Mouse (Mus musculus): ENCODE measurements around the gene Dbn1. TPM values are rescaled to one million over a fixed set of nuclear protein-coding genes. Genes with fewer than 3 reads are reported as not detected.
"Not testable (repeated sequence)": the region's sequence is repeated elsewhere in the genome, so short reads cannot be mapped to it uniquely, and the experiment has no call there.

The Dbn1 gene
- polyA plus RNA-seq, 1 experiment from 2014 or later = 406 TPM

DNA sequence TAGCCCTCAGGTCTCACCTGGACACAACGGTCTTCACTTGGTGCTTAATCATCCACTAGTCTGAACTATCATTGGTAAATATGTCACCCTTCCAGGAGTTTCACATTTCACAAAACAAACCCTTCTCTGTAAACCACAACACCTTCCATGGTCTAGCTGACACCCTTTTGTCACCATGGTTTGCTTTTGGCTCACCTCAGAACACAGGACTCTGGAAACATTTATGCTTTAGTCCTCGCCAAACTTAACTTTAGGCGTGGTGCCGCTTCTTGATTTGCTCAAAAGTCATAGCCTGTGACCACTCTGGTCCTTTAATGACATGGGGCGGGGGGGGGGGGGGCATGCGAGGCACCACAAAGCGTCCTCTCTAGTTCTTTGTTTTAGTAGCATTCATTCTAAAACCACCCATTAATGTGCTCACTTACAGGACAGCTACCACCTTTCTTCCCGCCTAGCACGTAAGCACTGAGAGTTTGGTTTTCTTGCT lies 44.1 kb downstream of the Dbn1 start:
- H3K36me3 ChIP-seq (replicated peaks; ENCODE audit: control insufficient read depth, insufficient read depth) = no peaks in the 10 kb centered on the region
- 46% methylated on average over 9 of the region's 9 CpGs for WGBS
- H3K27me3 ChIP-seq (ENCODE audit: control insufficient read depth, insufficient read depth, low read length) = no peaks in the 10 kb centered on the region
- peak overlapping the region; percentile 70 for H3K4me3 ChIP-seq (replicated peaks; ENCODE audit: low read length)
- DNase-seq (ENCODE audit: low spot score) = no peak
- no peak for ATAC-seq (ENCODE audit: low FRiP score)
- H3K9me3 ChIP-seq (ENCODE audit: control insufficient read depth, low read length) = no peaks in the 10 kb centered on the region
- peak overlapping the region; percentile 69 for H3K4me2 ChIP-seq (replicated peaks)
- H3K4me1 ChIP-seq (replicated peaks; ENCODE audit: control insufficient read depth, insufficient read depth, low read length) = peaks cover 18% of the 10 kb centered on the region
- H3K9ac ChIP-seq = peak overlapping the region; percentile 67
- H3K27ac ChIP-seq = peak overlapping the region; percentile 95

DNA sequence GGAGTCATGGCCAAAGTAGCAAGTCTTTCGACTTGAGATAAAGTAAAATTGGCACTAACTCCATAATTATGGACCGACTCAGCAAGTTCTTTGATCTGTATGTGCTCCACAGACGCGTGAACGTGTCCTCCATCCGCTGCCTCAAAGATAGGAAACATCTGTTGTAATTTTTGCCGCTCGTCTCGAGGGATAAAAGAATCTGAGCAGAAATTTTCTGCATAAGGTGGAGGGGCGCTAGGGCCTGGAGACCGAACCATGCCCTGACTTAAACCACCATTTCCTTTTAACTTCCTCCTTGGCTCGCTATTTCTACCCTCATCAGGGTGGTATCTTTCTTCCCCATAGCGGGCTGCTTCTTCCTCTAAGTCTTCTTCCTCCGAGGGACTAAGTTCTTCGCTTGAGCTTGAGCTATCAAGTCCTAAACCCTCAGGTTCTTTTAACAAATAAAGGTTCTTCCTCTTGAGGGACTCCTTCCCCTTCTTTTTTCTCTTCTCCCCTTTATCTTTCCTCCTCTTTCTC lies 50.7 kb downstream of the Dbn1 start:
- ATAC-seq (ENCODE audit: low FRiP score); DNase-seq (ENCODE audit: low spot score); H3K9ac ChIP-seq; H3K27ac ChIP-seq; H3K9me3 ChIP-seq (ENCODE audit: control insufficient read depth, low read length); H3K4me3 ChIP-seq (replicated peaks; ENCODE audit: low read length); H3K4me1 ChIP-seq (replicated peaks; ENCODE audit: control insufficient read depth, insufficient read depth, low read length); H3K36me3 ChIP-seq (replicated peaks; ENCODE audit: control insufficient read depth, insufficient read depth); H3K4me2 ChIP-seq (replicated peaks); H3K27me3 ChIP-seq (ENCODE audit: control insufficient read depth, insufficient read depth, low read length): not testable (repeated sequence)
- 88% methylated on average over 14 of the region's 15 CpGs for WGBS

DNA sequence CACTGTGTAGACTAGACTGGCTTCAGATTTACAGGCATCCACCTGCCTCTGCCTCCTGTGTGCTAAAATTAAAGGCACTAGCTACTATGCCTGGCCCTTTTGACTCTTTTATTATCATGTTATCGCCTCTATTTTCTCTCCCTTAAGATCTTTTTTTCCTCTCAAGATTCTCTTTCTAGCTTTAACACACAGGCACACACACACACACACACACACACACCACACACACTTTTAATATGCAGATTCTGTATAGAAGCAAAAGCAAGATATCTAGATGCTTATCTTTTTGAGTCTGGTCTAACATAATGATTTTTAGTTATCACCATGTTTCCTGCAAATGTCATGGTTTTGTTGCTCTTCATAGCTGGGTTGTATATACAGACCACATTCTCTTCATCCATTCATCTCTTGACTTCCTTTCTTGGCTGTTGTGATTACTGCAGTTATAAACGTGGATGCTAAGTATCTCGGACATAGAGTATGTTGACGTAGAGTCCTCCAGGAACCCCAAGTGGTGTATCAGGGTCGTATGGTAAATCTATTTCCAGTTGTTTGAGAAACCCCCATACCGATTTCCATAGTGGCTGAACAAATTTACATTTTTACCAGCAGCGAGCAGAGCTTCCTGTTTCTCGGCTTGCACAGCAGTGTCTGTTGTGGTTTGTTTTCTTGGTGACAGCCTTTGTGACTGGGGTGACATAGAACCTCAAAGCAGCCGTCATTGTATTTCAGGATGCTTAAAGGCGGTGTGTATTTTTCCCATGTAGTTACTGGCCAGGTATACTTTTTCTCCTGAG lies 55.8 kb downstream of the Dbn1 start:
- H3K36me3 ChIP-seq (replicated peaks; ENCODE audit: control insufficient read depth, insufficient read depth) = no peaks in the 10 kb centered on the region
- no peak overlapping the region for H3K9ac ChIP-seq
- no peaks in the 10 kb centered on the region for H3K9me3 ChIP-seq (ENCODE audit: control insufficient read depth, low read length)
- H3K27ac ChIP-seq = no peak overlapping the region
- ATAC-seq (ENCODE audit: low FRiP score) (no peak), DNase-seq (ENCODE audit: low spot score) (no peak)
- H3K4me3 ChIP-seq (replicated peaks; ENCODE audit: low read length) = no peak overlapping the region
- H3K4me2 ChIP-seq (replicated peaks) = no peak overlapping the region
- no peaks in the 10 kb centered on the region for H3K4me1 ChIP-seq (replicated peaks; ENCODE audit: control insufficient read depth, insufficient read depth, low read length)
- no peaks in the 10 kb centered on the region for H3K27me3 ChIP-seq (ENCODE audit: control insufficient read depth, insufficient read depth, low read length)
- 79% methylated on average over 10 of the region's 10 CpGs for WGBS

DNA sequence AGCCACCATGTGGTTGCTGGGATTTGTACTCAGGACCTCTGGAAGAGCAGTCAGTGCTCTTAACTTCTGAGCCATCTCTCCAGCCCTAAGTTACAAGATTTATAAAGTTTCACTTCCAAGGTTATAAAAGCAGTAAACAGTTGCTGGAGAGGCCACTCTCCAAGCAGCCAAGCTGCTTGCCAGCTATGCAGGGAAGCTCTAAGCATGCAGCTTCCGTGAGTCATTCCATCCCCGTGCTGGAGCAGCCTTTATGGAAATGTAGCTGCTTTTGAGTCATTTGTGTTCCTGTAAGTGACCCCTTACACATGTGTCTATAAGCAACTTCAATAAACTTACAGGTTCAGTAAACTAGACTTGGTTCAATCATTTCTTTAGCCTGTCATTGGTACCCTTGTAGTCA lies 57.3 kb downstream of the Dbn1 start:
- H3K4me3 ChIP-seq (replicated peaks; ENCODE audit: low read length) = no peak overlapping the region
- no peaks in the 10 kb centered on the region for H3K4me1 ChIP-seq (replicated peaks; ENCODE audit: control insufficient read depth, insufficient read depth, low read length)
- 91% methylated on average over 2 of the region's 2 CpGs for WGBS
- no peak overlapping the region for H3K9ac ChIP-seq
- no peaks in the 10 kb centered on the region for H3K9me3 ChIP-seq (ENCODE audit: control insufficient read depth, low read length)
- no peak for DNase-seq (ENCODE audit: low spot score)
- ATAC-seq (ENCODE audit: low FRiP score) = no peak
- no peak overlapping the region for H3K27ac ChIP-seq
- H3K4me2 ChIP-seq (replicated peaks) = no peak overlapping the region
- H3K27me3 ChIP-seq (ENCODE audit: control insufficient read depth, insufficient read depth, low read length) = no peaks in the 10 kb centered on the region
- H3K36me3 ChIP-seq (replicated peaks; ENCODE audit: control insufficient read depth, insufficient read depth) = no peaks in the 10 kb centered on the region

DNA sequence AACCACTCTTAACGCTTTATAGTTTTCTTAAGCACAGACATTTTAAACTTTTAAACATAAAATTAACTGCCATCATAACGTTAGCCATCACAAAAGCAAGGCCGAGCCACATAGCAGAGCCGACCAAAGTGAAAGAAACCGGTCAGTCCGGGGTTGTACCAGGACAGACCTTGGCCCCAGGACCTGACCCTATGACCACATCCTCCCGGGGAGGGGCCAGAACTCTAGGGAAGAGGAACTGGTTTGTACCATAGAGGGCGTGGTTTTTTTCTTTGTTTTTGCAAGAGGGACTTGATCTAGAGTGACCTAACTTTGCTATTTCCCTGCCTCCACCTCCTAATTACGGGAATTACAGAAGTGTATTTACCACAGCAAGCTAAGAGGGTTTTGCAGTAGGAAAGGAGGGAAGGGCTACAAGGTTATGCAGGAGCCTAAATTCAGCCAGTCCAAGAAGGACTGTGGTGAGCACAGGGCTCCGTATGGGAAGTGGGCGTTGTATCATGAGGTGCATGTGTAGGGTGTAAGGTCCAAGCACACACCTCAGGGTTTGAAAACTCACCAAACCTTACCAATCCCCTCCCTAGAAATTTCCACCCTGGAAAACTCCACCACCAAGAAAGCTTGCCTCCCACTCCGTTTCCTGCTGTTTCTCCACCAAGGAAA lies 58.6 kb downstream of the Dbn1 start:
- H3K36me3 ChIP-seq (replicated peaks; ENCODE audit: control insufficient read depth, insufficient read depth) = no peaks in the 10 kb centered on the region
- no peaks in the 10 kb centered on the region for H3K4me1 ChIP-seq (replicated peaks; ENCODE audit: control insufficient read depth, insufficient read depth, low read length)
- DNase-seq (ENCODE audit: low spot score) (no peak), ATAC-seq (ENCODE audit: low FRiP score) (no peak)
- no peak overlapping the region for H3K4me3 ChIP-seq (replicated peaks; ENCODE audit: low read length)
- 81% methylated on average over 12 of the region's 12 CpGs for WGBS
- no peaks in the 10 kb centered on the region for H3K9me3 ChIP-seq (ENCODE audit: control insufficient read depth, low read length)
- no peaks in the 10 kb centered on the region for H3K27me3 ChIP-seq (ENCODE audit: control insufficient read depth, insufficient read depth, low read length)
- no peak overlapping the region for H3K9ac ChIP-seq
- H3K4me2 ChIP-seq (replicated peaks) = no peak overlapping the region
- H3K27ac ChIP-seq = no peak overlapping the region

DNA sequence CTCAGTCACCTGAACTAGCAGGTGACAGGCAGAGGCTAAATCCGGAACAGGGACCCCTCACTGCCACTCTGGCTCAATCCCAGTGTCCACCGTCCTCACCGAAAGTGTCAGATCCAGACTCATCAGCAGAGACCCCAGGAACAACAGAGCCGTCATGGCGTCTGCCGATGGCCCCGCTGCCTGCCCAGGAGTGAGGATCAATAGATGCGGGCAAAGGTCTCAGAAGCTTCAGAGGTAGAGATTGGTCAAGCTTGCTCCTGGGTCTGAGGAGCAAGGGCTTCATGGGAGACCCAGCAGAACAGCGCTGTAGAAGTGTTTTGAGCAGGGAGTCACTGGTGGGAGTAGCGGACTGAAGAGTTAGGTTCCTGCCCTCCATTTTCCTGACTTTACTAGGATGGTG lies 61.3 kb downstream of the Dbn1 start, which contains the start of gene F12:
TSS of gene F12 (minus strand) at position 181 of the 400 bp plus-strand sequence.
- Histone ChIP-seq H3K36me3 (replicated peaks; ENCODE audit: control insufficient read depth, insufficient read depth) (no peaks in the 10 kb centered on the region), H3K9ac (no peak within 1 kb of the TSS), H3K4me2 (replicated peaks) (no peak within 1 kb of the TSS), H3K9me3 (ENCODE audit: control insufficient read depth, low read length) (no peaks in the 10 kb centered on the region), H3K27me3 (ENCODE audit: control insufficient read depth, insufficient read depth, low read length) (peaks cover 7% of the 10 kb centered on the region; the same call in 1 of the 2 replicates), H3K27ac (no peak within 1 kb of the TSS), H3K4me3 (replicated peaks; ENCODE audit: low read length) (no peak within 1 kb of the TSS), H3K4me1 (replicated peaks; ENCODE audit: control insufficient read depth, insufficient read depth, low read length) (no peaks in the 10 kb centered on the region)
- DNase-seq (ENCODE audit: low spot score) (no peak), ATAC-seq (ENCODE audit: low FRiP score) (no peak)
- WGBS = 91% methylated on average over 10 of the region's 10 CpGs

Small RNA genes within 50 kb of the gene (microRNA-seq; reads per million reads assigned to microRNA genes)
- 0.48 reads per million for gene Mir6943
- 54.2 reads per million, percentile 45 among the genes with 10 or more reads in this experiment for gene Mir6944
- 2.1 reads per million, percentile 7 among the genes with 10 or more reads in this experiment for gene Mir6945

Other genes starting within 250 kb of the Dbn1 start
- gene Prelid1, start 167.6 kb downstream of the Dbn1 start, polyA plus RNA-seq (2014; fragmentation: Nextera tagmentation; extraction: Ambion mirVana) = 347 and 348 TPM in 2 replicates
- 92.6 and 95.8 TPM in 2 replicates for gene Rab24, start 166.2 kb downstream of the Dbn1 start, polyA plus RNA-seq (2014; fragmentation: Nextera tagmentation; extraction: Ambion mirVana)
- 8.4 and 8.7 TPM in 2 replicates for gene Mxd3, start 158.3 kb downstream of the Dbn1 start, polyA plus RNA-seq (2014; fragmentation: Nextera tagmentation; extraction: Ambion mirVana)
- gene Lman2, start 125.3 kb downstream of the Dbn1 start, polyA plus RNA-seq (2014; fragmentation: Nextera tagmentation; extraction: Ambion mirVana) = 44.8 and 49.2 TPM in 2 replicates
- gene Rgs14, start 118.4 kb downstream of the Dbn1 start, polyA plus RNA-seq (2014; fragmentation: Nextera tagmentation; extraction: Ambion mirVana) = 0.40 and 0.72 TPM in 2 replicates
- 0.14 TPM in 1 of 2 replicates, not detected in the other for gene Slc34a1, start 89.9 kb downstream of the Dbn1 start, polyA plus RNA-seq (2014; fragmentation: Nextera tagmentation; extraction: Ambion mirVana)
- gene Pfn3, start 72.9 kb downstream of the Dbn1 start, polyA plus RNA-seq (2014; fragmentation: Nextera tagmentation; extraction: Ambion mirVana) = 0.81 and 1.5 TPM in 2 replicates
- gene F12, start 61.3 kb downstream of the Dbn1 start, polyA plus RNA-seq (2014; fragmentation: Nextera tagmentation; extraction: Ambion mirVana) = 0.09 and 0.34 TPM in 2 replicates
- 41.9 and 42.7 TPM in 2 replicates for gene Grk6, start 43.0 kb downstream of the Dbn1 start, polyA plus RNA-seq (2014; fragmentation: Nextera tagmentation; extraction: Ambion mirVana)
- gene Prr7, start 23.8 kb downstream of the Dbn1 start, polyA plus RNA-seq (2014; fragmentation: Nextera tagmentation; extraction: Ambion mirVana) = 6.3 and 8.9 TPM in 2 replicates
- gene Pdlim7, start 25.6 kb upstream of the Dbn1 start, polyA plus RNA-seq (2014; fragmentation: Nextera tagmentation; extraction: Ambion mirVana) = 139 and 141 TPM in 2 replicates
- 3.8 and 5.7 TPM in 2 replicates for gene Dok3, start 41.2 kb upstream of the Dbn1 start, polyA plus RNA-seq (2014; fragmentation: Nextera tagmentation; extraction: Ambion mirVana)
- 49.5 and 51.1 TPM in 2 replicates for gene Ddx41, start 48.5 kb upstream of the Dbn1 start, polyA plus RNA-seq (2014; fragmentation: Nextera tagmentation; extraction: Ambion mirVana)
- 41.4 and 47.4 TPM in 2 replicates for gene Fam193b, start 83.0 kb upstream of the Dbn1 start, polyA plus RNA-seq (2014; fragmentation: Nextera tagmentation; extraction: Ambion mirVana)
- 45.7 and 53.6 TPM in 2 replicates for gene Tmed9, start 85.6 kb upstream of the Dbn1 start, polyA plus RNA-seq (2014; fragmentation: Nextera tagmentation; extraction: Ambion mirVana)
- gene B4galt7, start 111.8 kb upstream of the Dbn1 start, polyA plus RNA-seq (2014; fragmentation: Nextera tagmentation; extraction: Ambion mirVana) = 18.3 and 25.3 TPM in 2 replicates
- gene Caml, start 134.9 kb upstream of the Dbn1 start, polyA plus RNA-seq (2014; fragmentation: Nextera tagmentation; extraction: Ambion mirVana) = 105 and 107 TPM in 2 replicates
- gene Ddx46, start 146.9 kb upstream of the Dbn1 start, polyA plus RNA-seq (2014; fragmentation: Nextera tagmentation; extraction: Ambion mirVana) = 24.8 and 25.6 TPM in 2 replicates
- 96.0 and 101 TPM in 2 replicates for gene B230219D22Rik, start 205.0 kb upstream of the Dbn1 start, polyA plus RNA-seq (2014; fragmentation: Nextera tagmentation; extraction: Ambion mirVana)
- 144 and 145 TPM in 2 replicates for gene Txndc15, start 226.5 kb upstream of the Dbn1 start, polyA plus RNA-seq (2014; fragmentation: Nextera tagmentation; extraction: Ambion mirVana)
- gene Pcbd2, start 239.3 kb upstream of the Dbn1 start, polyA plus RNA-seq (2014; fragmentation: Nextera tagmentation; extraction: Ambion mirVana) = 23.6 and 25.3 TPM in 2 replicates

Measured in hindbrain, embryonic 14.5 days (tissue).